Mouse (Mus musculus) kidney, adult 9 months (tissue): ENCODE data around the gene 2310061I04Rik.
"Not testable (repeated sequence)": the region's sequence is repeated elsewhere in the genome, so short reads cannot be mapped to it uniquely, and the experiment has no call there.

Experiments
- DNase-seq: peaks from one replicate; pipeline ENCODE4 v3.0.0; 2022

2310061I04Rik gene

GRCm38 (mm10) chr17:35896781-35897643 is at the start of gene 2310061I04Rik:
Gene 2310061I04Rik, minus strand, starts transcription at chr17:35897431.
- DNase-seq, result peak; percentile 94

- no peak for DNase-seq
Measured at GRCm38 (mm10) chr17:35939941-35940340, 42.7 kb upstream of the 2310061I04Rik start.

- no peak for DNase-seq
Measured at GRCm38 (mm10) chr17:35939108-35939507, 41.9 kb upstream of the 2310061I04Rik start.

- peak; percentile 57 for DNase-seq
Measured at GRCm38 (mm10) chr17:35937700-35938348, 40.6 kb upstream of the 2310061I04Rik start.

DNA sequence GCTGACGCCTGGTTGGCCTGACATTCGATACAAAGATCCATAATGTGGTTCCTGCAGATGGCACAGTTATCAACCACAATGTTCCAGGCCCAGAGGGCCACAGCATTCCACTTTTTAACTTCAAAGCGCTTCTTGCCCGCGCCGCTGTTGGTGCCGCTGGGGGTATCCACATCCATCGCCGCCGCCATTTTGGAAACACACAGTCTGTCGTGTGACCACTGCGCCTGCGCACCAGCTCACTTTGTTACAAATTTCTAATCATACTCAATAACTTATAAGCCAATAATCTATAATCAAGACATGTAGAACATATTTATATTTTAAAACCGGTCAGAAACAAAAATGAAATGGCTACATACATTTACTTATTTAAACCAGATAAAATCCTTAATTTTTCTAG is 38.5 kb upstream of the 2310061I04Rik start:
- not testable (repeated sequence) for DNase-seq

- DNase-seq, result no peak
Measured at GRCm38 (mm10) chr17:35932608-35933007, 35.4 kb upstream of the 2310061I04Rik start.

DNA sequence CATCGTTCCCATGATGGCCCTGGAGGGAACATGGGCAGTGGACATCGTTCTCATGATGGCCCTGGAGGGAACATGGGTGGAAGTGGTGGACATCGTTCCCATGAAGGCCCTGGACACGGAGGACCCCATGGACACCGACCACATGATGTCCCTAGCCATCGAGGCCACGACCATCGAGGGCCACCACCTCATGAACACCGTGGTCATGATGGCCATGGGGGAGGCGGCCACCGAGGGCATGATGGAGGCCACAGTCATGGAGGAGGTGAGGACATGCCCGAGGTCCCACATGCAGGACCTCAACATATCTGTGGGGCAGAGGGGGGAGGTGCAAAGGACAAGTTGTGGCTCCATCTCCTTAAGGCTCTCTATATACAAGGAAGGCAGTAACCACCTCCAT is 33.4 kb upstream of the 2310061I04Rik start:
- no peak for DNase-seq

DNA sequence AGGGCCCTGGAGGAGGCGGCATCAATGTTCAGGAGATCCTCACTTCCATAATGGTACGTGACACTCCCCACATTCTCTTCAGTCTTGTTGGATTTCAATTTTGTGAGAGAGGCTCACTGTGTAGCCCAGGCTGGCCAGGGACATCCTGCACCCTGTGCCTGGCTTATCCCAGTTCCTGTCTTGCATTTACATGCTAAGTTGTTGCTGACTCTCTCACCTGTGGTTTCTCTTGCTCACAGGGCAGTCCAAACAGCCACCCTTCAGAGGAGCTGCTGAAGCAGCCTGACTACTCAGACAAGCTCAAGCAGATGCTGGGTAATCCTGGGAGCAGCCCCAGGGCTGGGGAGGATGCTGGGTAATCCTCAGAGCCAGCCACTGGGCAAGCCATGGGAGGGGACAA is 32.3 kb upstream of the 2310061I04Rik start:
- no peak for DNase-seq

DNA sequence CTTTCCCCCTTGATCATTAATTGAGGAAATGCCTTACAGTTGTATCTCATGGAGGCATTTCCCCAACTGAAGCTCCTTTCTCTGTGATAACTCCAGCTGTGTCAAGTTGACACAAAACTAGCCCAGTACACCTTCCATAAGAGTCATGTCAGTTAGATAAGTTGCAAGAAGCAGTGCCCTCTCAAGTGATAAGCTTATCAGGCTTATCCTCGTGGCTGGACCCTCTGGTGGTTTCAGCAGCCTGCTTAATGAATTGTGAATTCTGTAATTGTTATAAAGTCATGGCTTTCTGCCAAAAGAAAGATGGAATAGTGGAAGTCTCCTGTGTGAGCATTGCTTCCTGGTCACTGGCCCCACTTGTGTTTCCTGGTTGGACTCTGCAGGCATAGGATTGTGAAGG is 30.2 kb upstream of the 2310061I04Rik start:
- no peak for DNase-seq

GRCm38 (mm10) chr17:35923281-35923680 is 26.1 kb upstream of the 2310061I04Rik start:
- DNase-seq, result peak; percentile 35

- peak; percentile 76 for DNase-seq
Measured at GRCm38 (mm10) chr17:35922566-35922965, 25.3 kb upstream of the 2310061I04Rik start.

- DNase-seq, result no peak
Measured at GRCm38 (mm10) chr17:35921710-35922109, 24.5 kb upstream of the 2310061I04Rik start.

- peak; percentile 79 for DNase-seq
Measured at GRCm38 (mm10) chr17:35920862-35921562, 23.8 kb upstream of the 2310061I04Rik start.

DNA sequence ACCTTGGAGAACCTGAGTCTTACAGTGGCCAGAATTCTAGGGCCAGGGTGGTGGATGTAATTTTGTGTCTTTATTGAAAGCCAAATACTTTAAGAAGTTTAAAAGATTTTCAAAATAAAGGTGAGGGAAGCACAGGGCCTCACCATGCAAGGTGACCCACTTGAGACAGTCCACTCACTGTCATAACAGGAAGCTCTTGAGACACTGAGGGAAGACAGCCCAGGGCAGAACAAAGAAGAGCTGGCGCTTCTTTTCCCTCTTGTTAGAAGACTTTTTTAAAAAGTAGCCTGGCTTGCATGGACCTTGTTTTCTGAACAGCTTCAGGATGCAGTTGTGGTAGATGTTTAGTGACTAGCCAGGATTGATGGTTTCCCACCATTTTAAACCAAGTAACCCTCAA is 23.2 kb upstream of the 2310061I04Rik start:
- DNase-seq, result no peak

- DNase-seq, result no peak
Measured at GRCm38 (mm10) chr17:35919864-35920301, 22.7 kb upstream of the 2310061I04Rik start.

DNA sequence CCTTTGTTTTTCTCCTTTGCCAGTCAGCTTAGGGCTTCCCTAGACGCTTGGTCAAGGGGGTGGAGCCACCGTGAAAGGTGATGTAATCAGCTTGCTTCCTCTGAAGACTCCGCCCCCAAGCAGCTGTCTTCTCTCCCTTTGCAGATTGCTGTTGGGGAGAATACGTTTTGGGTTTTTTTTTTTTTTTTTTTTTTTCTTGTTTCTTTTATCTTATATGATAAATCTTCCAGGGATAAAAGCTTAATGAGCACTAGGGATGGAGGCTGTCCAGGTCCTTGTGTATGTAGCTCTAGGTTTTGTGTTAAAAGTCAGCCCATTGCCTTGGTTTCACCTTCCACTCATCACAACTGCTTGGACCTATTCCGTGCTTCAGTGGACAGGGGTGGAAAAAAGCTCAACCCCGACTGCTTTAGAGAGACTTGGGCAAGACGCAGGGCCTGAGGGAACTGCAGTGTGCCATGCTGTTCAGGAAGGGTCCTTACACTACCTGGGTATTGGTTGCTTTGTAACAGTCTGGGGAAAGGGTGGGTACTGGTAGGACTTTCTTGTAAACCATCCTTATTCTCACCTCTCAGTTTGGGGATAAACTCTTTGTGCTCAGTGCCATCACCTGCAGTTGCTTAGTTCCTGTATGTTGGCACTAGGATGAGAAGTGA is 22.0 kb upstream of the 2310061I04Rik start:
- DNase-seq, result peak; percentile 99

GRCm38 (mm10) chr17:35918276-35919059 is 21.2 kb upstream of the 2310061I04Rik start:
- peak; percentile 70 for DNase-seq

- peak; percentile 66 for DNase-seq
Measured at GRCm38 (mm10) chr17:35917463-35918251, 20.4 kb upstream of the 2310061I04Rik start.

- DNase-seq, result no peak
Measured at GRCm38 (mm10) chr17:35917143-35917462, 19.9 kb upstream of the 2310061I04Rik start.

DNA sequence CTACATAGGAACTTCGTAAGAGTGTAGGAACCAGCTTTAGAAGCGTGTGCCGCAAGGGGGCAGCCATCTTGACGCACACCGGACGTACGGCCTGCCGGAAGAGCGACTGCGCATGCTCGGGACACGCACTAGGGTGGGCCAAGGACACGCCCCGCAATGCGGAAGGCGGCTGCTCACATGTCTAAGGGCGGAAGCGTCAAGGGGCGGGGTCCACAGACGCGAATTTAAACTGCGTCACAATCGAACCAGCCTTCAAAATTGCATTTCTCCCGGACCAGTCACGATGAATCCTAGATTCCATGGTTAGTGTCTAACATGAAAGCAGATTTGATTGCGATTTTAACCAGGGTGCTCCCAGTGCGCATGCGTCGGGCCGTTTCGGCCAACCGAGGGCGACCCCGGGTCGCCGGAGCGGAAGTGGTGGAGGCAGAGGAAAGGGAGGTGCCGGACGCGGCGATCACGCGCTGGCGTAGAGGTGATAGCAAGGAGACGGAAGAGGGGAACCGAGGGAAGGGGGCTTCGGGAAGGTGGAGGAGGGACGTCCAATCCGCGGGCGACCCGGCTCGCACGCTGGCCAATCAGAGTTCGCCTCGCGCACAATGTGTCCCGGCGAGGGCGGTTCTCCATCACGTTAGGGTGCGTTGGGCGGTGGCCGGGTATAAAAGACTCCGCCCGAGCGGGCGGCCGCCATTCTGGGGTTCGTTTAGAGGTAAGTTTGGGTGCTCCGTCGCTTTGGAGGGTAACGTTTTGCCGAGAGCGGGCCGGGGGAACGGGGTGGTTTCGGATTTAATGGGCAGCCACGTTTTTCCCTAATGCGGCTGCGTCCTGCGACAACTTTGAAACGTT is 19.3 kb upstream of the 2310061I04Rik start, which contains the start of the genes Mrps18b and Ppp1r10:
Gene Mrps18b, minus strand, starts transcription at position 93 of the 846 bp plus-strand sequence.
Gene Ppp1r10, plus strand, starts transcription at position 138 of the 846 bp plus-strand sequence.
- DNase-seq, result peak; percentile 100
